Mouse (Mus musculus) embryonic stem cell, embryonic (primary cell): ENCODE measurements around the gene Ccdc170.
"Not testable (repeated sequence)": the region's sequence is repeated elsewhere in the genome, so short reads cannot be mapped to it uniquely, and the experiment has no call there.

Experiments used
- CTCF ChIA-PET, 4 experiments: fragments of 300-600 bp in 2 of 4; fragments of 350-600 bp in 2 of 4; sonication (Branson Sonifier 250); formaldehyde crosslinking; loops; one replicate each; lab custom pipeline; 2022; ENCODE audit warnings: inconsistent platforms in 2 of 4; lab: Charles Lee
- POLR2A ChIA-PET, 4 experiments: fragments of 300-600 bp in 2 of 4; fragments of 350-600 bp in 2 of 4; sonication (Branson Sonifier 250); formaldehyde crosslinking; loops; one replicate each; lab custom pipeline; 2022; ENCODE audit warnings: antibody characterized with exemption in 4 of 4, inconsistent platforms in 1 of 4; lab: Charles Lee

Ccdc170 gene

DNA sequence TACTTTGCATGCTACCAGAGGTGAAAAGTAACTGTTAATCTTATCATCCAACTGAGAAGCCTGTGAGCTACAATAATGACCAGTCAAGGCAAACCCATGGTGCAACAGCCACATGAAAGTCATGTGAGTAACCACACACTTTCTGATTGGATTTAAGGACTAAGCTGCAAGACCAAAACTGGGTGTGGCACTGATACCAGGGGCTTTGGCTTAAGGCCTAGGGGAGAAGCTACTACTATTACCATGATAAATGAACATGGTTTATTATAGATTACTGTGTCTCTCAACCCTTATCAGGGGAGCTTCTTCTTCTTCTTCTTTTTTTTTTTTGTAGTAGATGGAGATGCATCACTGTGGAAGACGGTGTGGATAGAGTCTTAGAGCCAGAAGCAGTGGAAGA lies 82.8 kb downstream of the Ccdc170 start:
- ChIA-PET POLR2A (interaction anchor here in 2 of 4 experiments (0.8 to 1.9 kb wide), 3 partner anchors 9 to 18 kb away, joined by 3 to 5 read pairs (median 3); no protein-coding TSS in a partner anchor), CTCF (no interaction called here)

DNA sequence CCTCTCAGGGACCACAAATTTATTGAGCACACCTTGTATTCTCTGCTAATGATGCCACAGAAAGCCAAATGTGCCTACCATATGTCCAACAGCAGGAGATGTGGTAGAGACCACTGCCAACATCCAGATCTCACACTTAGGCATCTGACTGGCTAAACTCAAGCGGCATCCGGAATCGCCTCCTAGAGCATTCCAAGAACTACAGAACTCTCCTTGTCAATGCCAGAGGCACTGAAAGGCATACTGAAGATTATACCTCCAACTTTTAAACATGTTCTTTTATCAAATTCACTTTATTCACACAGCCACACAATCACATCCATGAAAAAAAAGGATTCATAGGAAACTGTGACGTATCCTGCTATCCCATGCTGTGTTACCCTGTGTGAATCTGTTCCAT lies 88.5 kb downstream of the Ccdc170 start:
- ChIA-PET POLR2A (no interaction called here), CTCF (interaction anchor here in 1 of 4 experiments (0.6 kb wide), 1 partner anchor 166 kb away, joined by 3 read pairs; no protein-coding TSS in a partner anchor)

- ChIA-PET CTCF (interaction anchor here in 1 of 4 experiments (0.6 kb wide), 1 partner anchor 166 kb away, joined by 3 read pairs; no protein-coding TSS in a partner anchor), POLR2A (no interaction called here)
These were observed 89.0 kb downstream of the Ccdc170 start for GRCm38 (mm10) chr10:4571304-4571703.

GRCm38 (mm10) chr10:4581905-4582304 lies 99.6 kb downstream of the Ccdc170 start:
- ChIA-PET CTCF (interaction anchor here in 1 of 4 experiments (0.9 kb wide), 1 partner anchor 580 kb away, joined by 4 read pairs; no protein-coding TSS in a partner anchor), POLR2A (no interaction called here)

- CTCF ChIA-PET = interaction anchor here in 1 of 4 experiments (0.6 kb wide), 1 partner anchor 367 kb away, joined by 3 read pairs; no protein-coding TSS in a partner anchor
- POLR2A ChIA-PET = interaction anchor here in 3 of 4 experiments (0.7 kb wide), 3 partner anchors 100 to 909 kb away, joined by 3 to 13 read pairs (median 4); no protein-coding TSS in a partner anchor
These were observed 104.4 kb downstream of the Ccdc170 start for GRCm38 (mm10) chr10:4586691-4587090.

- ChIA-PET CTCF (no interaction called here), POLR2A (no interaction called here)
These were observed 107.3 kb downstream of the Ccdc170 start for GRCm38 (mm10) chr10:4589576-4589975.

GRCm38 (mm10) chr10:4590956-4591355 lies 108.7 kb downstream of the Ccdc170 start:
- ChIA-PET CTCF (no interaction called here), POLR2A (interaction anchor here in 2 of 4 experiments (0.6 to 0.7 kb wide), 2 partner anchors 13 to 599 kb away, joined by 3 read pairs; no protein-coding TSS in a partner anchor)

DNA sequence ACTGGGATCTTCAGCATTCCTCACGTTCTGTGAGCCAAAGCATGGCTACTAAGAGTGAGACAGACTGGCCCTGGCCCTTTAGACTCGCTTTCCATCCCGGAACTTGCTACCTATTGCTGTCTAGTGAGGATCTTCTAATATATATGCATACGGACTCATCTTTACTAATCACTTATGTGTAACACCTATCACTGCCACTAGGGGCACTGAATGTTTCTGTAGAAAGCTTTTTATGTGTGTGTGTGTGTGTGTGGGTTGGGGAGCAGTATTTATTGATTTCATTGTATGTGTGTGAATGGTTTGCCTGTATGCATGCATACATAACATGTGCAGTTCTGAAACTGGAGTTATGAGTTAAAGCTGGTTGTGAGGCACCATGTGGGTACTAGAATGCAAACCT lies 111.5 kb downstream of the Ccdc170 start:
- POLR2A ChIA-PET = no interaction called here
- CTCF ChIA-PET = interaction anchor here in 3 of 4 experiments (0.6 to 1.3 kb wide), 6 partner anchors 10 to 214 kb away, joined by 3 to 4 read pairs (median 3); no protein-coding TSS in a partner anchor

GRCm38 (mm10) chr10:4597211-4597610 lies 114.9 kb downstream of the Ccdc170 start:
- CTCF ChIA-PET = interaction anchor here in 3 of 4 experiments (0.6 to 1.0 kb wide), 4 partner anchors 10 to 1240 kb away, joined by 3 to 8 read pairs (median 4); no protein-coding TSS in a partner anchor
- POLR2A ChIA-PET = no interaction called here

DNA sequence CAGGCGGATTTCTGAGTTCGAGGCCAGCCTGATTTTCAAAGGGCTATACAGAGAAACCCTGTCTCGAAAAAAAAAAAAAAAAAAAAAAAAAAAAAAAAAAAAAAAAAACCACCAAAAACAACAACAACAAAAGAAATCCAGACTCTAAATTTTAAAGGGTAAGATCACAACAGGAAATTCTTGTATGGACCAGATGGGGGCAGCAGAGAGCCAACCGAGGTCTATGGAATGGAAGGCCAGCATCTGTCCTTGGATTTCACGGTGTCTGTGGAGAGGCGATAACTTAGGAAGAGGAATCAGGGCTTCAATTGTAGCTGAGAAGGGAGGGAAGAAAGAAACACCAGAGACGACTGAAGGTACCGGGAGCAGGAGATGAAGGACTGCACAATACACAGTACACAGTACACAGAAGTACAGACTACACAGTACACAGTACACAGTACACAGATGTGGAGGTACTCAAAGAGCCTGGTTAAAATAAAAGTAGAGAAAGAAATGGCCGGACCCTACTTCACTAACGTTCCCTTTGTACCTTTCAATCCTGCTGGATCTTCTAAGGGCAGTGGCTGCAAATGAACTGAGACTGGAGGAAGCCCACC lies 116.0 kb downstream of the Ccdc170 start:
- ChIA-PET CTCF (interaction anchor here in 2 of 4 experiments (0.6 to 1.1 kb wide), 4 partner anchors 8 to 988 kb away, joined by 3 to 6 read pairs (median 4); no protein-coding TSS in a partner anchor), POLR2A (no interaction called here)

GRCm38 (mm10) chr10:4598916-4599315 lies 116.6 kb downstream of the Ccdc170 start:
- ChIA-PET CTCF (interaction anchor here in 3 of 4 experiments (0.6 to 1.1 kb wide), 3 partner anchors 27 to 987 kb away, joined by 3 to 4 read pairs (median 3); no protein-coding TSS in a partner anchor), POLR2A (no interaction called here)

DNA sequence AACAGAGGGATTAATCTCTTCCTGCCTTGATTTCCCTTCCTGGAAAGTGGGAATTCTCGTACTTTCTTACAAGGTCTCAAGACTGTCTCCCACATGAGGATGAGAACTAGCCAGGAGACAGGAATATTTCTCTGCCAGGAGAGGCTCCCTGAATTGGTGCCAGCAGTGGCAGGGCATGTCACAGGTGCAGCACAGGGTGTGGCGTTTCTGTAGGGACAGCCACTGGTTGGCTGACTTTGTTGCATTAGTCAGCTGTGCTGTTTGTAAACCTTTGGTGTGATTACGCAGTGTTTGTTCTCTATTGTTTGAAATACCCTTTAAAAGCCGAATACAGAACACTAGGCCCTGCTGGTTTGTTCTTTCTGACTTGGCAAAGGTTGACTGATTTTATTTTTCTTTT lies 117.3 kb downstream of the Ccdc170 start:
- ChIA-PET CTCF (interaction anchor here in 2 of 4 experiments (0.6 to 0.9 kb wide), 2 partner anchors 27 to 674 kb away, joined by 3 to 4 read pairs; no protein-coding TSS in a partner anchor), POLR2A (no interaction called here)

DNA sequence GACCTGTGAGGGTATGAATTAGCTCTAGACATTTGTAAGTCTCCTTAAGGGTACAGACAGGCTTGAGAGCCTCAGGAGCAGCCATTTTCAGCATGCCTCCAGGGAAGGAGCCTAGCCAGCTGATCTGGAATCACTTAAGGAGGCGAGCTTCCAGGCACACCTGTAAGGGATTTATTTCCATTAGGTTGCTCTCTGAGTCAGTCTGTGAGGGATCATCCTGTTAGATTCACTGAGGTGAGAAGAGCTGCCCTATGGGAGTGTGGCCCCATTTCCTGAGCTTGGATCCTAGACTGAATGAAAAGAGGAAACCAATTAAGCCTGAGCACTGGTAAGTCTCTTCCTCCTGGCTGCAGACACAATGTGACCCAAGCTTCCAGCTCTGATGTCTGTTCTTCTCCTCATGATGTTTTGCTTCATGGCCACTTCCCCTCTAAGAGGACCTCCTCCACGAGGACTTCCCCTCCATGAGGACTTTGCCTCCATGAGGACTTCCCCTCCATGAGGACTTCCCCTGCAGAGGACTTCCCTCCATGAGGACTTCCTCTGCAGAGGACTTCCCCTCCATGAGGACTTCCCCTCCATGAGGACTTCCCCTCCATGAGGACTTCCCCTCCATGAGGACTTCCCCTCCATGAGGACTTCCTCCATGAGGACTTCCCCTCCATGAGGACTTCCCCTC lies 118.6 kb downstream of the Ccdc170 start:
- CTCF ChIA-PET = interaction anchor here in 3 of 4 experiments (0.6 to 1.3 kb wide), 5 partner anchors 10 to 561 kb away, joined by 3 to 8 read pairs (median 3); partner anchors contain the start of gene Esr1 (in 1 of the 3)

DNA sequence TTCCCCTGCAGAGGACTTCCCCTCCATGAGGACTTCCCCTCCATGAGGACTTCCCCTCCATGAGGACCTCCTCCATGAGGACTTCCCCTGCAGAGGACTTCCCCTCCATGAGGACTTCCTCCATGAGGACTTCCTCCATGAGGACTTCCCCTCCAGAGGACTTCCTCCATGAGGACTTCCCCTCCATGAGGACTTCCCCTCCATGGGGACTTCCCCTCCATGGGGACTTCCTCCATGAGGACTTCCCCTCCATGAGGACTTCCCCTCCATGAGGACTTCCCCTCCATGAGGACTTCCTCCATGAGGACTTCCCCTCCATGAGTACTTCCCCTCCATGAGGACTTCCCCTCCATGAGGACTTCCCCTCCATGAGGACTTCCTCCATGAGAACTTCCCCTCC lies 119.3 kb downstream of the Ccdc170 start:
- CTCF ChIA-PET = interaction anchor here in 1 of 4 experiments (0.7 kb wide), 1 partner anchor 1038 kb away, joined by 3 read pairs; no protein-coding TSS in a partner anchor
- POLR2A ChIA-PET = not testable (repeated sequence)

More for the DNA sequence above, 118.6 kb downstream of the Ccdc170 start:
- POLR2A ChIA-PET = interaction anchor here in 1 of 4 experiments (0.6 kb wide), 1 partner anchor 11 kb away, joined by 3 read pairs; the partner anchor contains the start of gene Esr1

DNA sequence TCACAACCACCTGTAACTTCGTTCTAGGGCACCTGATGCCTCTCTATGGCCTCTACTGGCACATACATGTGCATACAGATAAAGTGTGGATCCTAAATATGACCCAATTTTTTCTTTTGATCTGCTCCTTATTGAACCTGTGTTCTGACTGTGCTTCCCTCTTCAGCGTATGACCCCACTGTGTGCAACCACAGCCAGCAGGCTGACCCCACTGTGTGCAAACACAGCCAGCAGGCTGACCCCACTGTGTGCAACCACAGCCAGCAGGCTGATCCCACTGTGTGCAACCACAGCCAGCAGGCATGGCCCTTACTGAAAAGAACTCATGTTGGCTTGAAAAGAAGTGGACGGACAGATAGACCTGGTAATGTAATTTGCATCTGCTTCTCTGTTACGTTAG lies 120.2 kb downstream of the Ccdc170 start:
- POLR2A ChIA-PET = no interaction called here
- CTCF ChIA-PET = interaction anchor here in 1 of 4 experiments (0.7 kb wide), 1 partner anchor 75 kb away, joined by 3 read pairs; no protein-coding TSS in a partner anchor

- ChIA-PET POLR2A (no interaction called here), CTCF (interaction anchor here in 2 of 4 experiments (1.0 to 1.9 kb wide), 2 partner anchors 10 to 11 kb away, joined by 3 read pairs; no protein-coding TSS in a partner anchor)
These were observed 122.4 kb downstream of the Ccdc170 start for GRCm38 (mm10) chr10:4604527-4605209.

DNA sequence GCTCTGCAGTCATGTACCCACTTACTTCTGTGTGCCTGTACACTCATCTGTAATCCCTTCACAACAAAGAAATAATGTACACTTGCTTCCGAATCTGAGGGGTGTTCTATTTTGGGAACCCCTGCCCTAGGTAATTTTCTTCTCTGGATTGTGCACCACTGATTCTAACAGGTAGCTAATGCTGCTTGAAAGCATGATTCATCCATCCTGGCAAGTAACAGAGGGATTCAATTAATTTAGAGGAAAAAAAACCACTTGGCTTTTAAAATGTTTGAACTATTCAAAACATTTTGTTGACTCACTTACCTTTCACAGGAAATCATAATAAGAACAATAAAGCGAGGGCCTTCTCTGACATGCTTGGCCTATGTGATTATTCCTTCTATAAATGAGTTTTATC lies 127.9 kb downstream of the Ccdc170 start:
- ChIA-PET CTCF (interaction anchor here in 1 of 4 experiments (0.7 kb wide), 1 partner anchor 16 kb away, joined by 3 read pairs; no protein-coding TSS in a partner anchor), POLR2A (no interaction called here)
